In the genomic region with DNA sequence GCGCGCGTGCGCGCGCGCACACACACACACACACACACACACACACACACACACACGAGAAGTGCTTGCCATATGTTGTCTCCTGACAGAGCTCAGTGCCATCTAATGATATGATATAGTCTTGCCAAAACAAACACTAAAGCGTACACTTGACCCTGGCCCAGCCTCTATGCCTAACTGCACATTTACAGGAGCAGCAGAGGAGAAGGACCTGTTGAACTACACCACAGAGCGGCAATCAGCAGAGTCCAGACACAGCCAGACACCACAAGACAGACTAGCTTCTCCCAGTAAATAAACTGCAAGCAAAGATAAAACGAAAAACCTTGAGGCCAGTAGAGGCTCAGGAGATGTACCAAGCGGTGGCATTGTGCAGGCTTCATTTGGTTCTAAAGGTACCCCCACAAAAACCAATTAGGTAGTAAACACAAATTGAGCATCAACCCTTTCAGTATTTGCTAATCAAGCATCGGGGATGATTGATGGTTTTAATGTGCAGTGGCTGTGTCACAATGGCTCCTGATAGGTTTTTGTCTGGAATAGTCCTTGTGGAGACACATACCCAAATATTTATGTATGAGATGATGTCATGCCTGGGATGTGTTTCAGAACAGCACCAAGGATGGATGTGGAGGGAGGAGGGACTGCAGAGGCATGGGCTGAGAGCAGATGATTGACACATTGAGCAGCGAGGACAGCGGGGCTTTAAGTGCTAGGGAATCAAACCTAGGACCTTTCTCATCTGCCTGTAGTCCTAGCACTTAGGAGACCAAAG, we compare ENCODE assay signal across 9 mouse cellular contexts.
A peak's percentile ranks its signal among the peaks of the same experiment; 100 is the strongest.
DNase-seq lines count a peak whose midpoint lies in the region; ATAC-seq and TF ChIP-seq lines count a peak whose summit lies in the region.
"Had no signal": no experiment of that assay in that cellular context is flagged by ENCODE, and none has a peak within 500 bp of the region (broad histone marks: within the 10 kb centered on the region; RNA-seq: fewer than 3 reads in every experiment).

No protein-coding gene starts in this region.

- peaks cover 45% of the 10 kb centered on the region for H3K4me1 ChIP-seq in heart, embryonic 12.5 days (replicated peaks)
- 0 out of 2 replicates have a peak, but pooled peaks cover 2% of the 10 kb centered on the region for H3K4me1 ChIP-seq in hindbrain, embryonic 11.5 days (replicated peaks; ENCODE audit: control insufficient read depth, insufficient read depth, low read length)
- H3K4me1 ChIP-seq in cerebellum, adult 2 months (ENCODE audit: control insufficient read depth, insufficient read depth, low read length), result peaks cover 13% of the 10 kb centered on the region

- DNase-seq in heart, postnatal 14 days, result no peak
- DNase-seq in R1 (ENCODE audit: low read depth, low spot score), result peak; percentile 68
- DNase-seq in hindbrain, embryonic 11.5 days (ENCODE audit: low spot score), result peak; percentile 39
- DNase-seq in cerebellum, adult 2 months, result no peak
- no peak for DNase-seq in cerebellum, adult 11 months
- no peak for DNase-seq in frontal cortex, postnatal 14 days (ENCODE audit: low spot score in 2 of 2)

- no peak for ATAC-seq in heart, embryonic 12.5 days (ENCODE audit: insufficient number of reproducible peaks, low FRiP score)
- no peak for ATAC-seq in hindbrain, embryonic 11.5 days (ENCODE audit: low FRiP score)
- peak; percentile 96 for ATAC-seq in megakaryocyte-erythroid progenitor cell, adult 5-6 weeks (replicated peaks; ENCODE audit: low FRiP score, low TSS enrichment, poor library complexity, severe bottlenecking)

- intact Hi-C loops in heart, postnatal 14 days (cut with DNase I), result loop anchor here (1.0 kb wide), 1 partner anchor 22 kb away; no protein-coding TSS in a partner anchor

- WGBS in heart, embryonic 12.5 days, result 67% methylated on average over 15 of the region's 15 CpGs
- whole genome bisulfite sequencing in hindbrain, embryonic 11.5 days, result 82% methylated on average over 15 of the region's 15 CpGs
- 83% methylated on average over 15 of the region's 15 CpGs for WGBS in cerebellum, adult 2 months

- H3K4me2 ChIP-seq in heart, embryonic 12.5 days, result peak overlapping the region; percentile 28; the same call in 1 of the 2 replicates
- H3K4me2 ChIP-seq in hindbrain, embryonic 11.5 days (replicated peaks; ENCODE audit: low read depth, low read length), result no peak overlapping the region
- H3K4me2 ChIP-seq: neural tube, embryonic 12.5 days had no signal

- H3K27me3 ChIP-seq in heart, embryonic 12.5 days (replicated peaks), result no peaks in the 10 kb centered on the region
- no peaks in the 10 kb centered on the region for H3K27me3 ChIP-seq in hindbrain, embryonic 11.5 days (ENCODE audit: control insufficient read depth, insufficient read depth, low read length)
- H3K27me3 ChIP-seq in cerebellum, adult 2 months (ENCODE audit: control insufficient read depth, insufficient read depth, low read length), result no peaks in the 10 kb centered on the region
- H3K27me3 ChIP-seq: neural tube, embryonic 12.5 days had no signal

- no peak overlapping the region for H3K4me3 ChIP-seq in heart, embryonic 12.5 days
- no peak overlapping the region for H3K4me3 ChIP-seq in hindbrain, embryonic 11.5 days (ENCODE audit: low read depth, low read length)
- no peak overlapping the region for H3K4me3 ChIP-seq in cerebellum, adult 2 months (replicated peaks; ENCODE audit: insufficient read depth, low read depth, low read length)
- H3K4me3 ChIP-seq: neural tube, embryonic 12.5 days had no signal

- H3K9me3 ChIP-seq in heart, embryonic 12.5 days (replicated peaks), result no peaks in the 10 kb centered on the region
- H3K9me3 ChIP-seq in hindbrain, embryonic 11.5 days (ENCODE audit: control insufficient read depth, low read length), result no peaks in the 10 kb centered on the region
- H3K9me3 ChIP-seq: neural tube, embryonic 12.5 days had no signal

- TF ChIP-seq POLR2A in cerebellum, adult 2 months (IDR thresholded peaks at IDR 0.05; ENCODE audit: borderline replicate concordance, insufficient read depth, low read length), result no peak

- no peak overlapping the region for H3K9ac ChIP-seq in heart, embryonic 12.5 days
- no peak overlapping the region for H3K9ac ChIP-seq in hindbrain, embryonic 11.5 days (ENCODE audit: low read depth, low read length)
- H3K9ac ChIP-seq: neural tube, embryonic 12.5 days had no signal

- H3K27ac ChIP-seq in heart, embryonic 12.5 days (ENCODE audit: poor library complexity, severe bottlenecking), result peak overlapping the region; percentile 80
- no peak overlapping the region for H3K27ac ChIP-seq in hindbrain, embryonic 11.5 days (ENCODE audit: low read depth, low read length)
- H3K27ac ChIP-seq in cerebellum, adult 2 months (ENCODE audit: insufficient read depth, low read length), result no peak overlapping the region
- H3K27ac ChIP-seq: neural tube, embryonic 12.5 days had no signal

- no peaks in the 10 kb centered on the region for H3K36me3 ChIP-seq in heart, embryonic 12.5 days
- H3K36me3 ChIP-seq in hindbrain, embryonic 11.5 days (ENCODE audit: control insufficient read depth, insufficient read depth, low read length), result no peaks in the 10 kb centered on the region
- H3K36me3 ChIP-seq: neural tube, embryonic 12.5 days had no signal

- TF ChIP-seq CTCF in cerebellum, adult 2 months (IDR thresholded peaks at IDR 0.05; ENCODE audit: borderline replicate concordance, insufficient read depth, low read depth, low read length), result no peak

Comparison
In these comparisons a context has a peak if more than half of its experiments do, and no peak if none do; other contexts are left out.
1. DNase-seq: peak in R1 (single experiment) and hindbrain, embryonic 11.5 days (single experiment); none in heart, postnatal 14 days (0 of 2), cerebellum, adult 2 months (0 of 2), cerebellum, adult 11 months (single experiment) and frontal cortex, postnatal 14 days (0 of 2).